Mouse (Mus musculus) thymus, adult 2 months (tissue): ENCODE measurements around the gene Limd2. TPM values are rescaled to one million over a fixed set of nuclear protein-coding genes. Genes with fewer than 3 reads are reported as not detected.

Source experiments
- DNase-seq: peaks from one replicate; pipeline ENCODE4 v3.0.0; 2021
- H3K27ac ChIP-seq: fragments of 200-500 bp; 2 replicates; pipeline ENCODE4 v1.5.1; 2012; ENCODE audit warnings: low read length, control low read depth; ENCODE audit not compliant: control insufficient read depth, insufficient read depth
- H3K27me3 ChIP-seq: fragments of 200-500 bp; 2 replicates; pipeline ENCODE4 v1.6.1; 2012; ENCODE audit warnings: mild to moderate bottlenecking, low read length, moderate library complexity, mixed read lengths; ENCODE audit not compliant: control insufficient read depth, insufficient read depth
- H3K36me3 ChIP-seq: fragments of 200-500 bp; 2 replicates; pipeline ENCODE4 v1.6.1; 2012; ENCODE audit warnings: mild to moderate bottlenecking, low read length, moderate library complexity; ENCODE audit not compliant: control insufficient read depth, insufficient read depth
- H3K4me1 ChIP-seq: fragments of 200-500 bp; replicated peaks from 2 replicates; pipeline ENCODE4 v1.6.1; 2012; ENCODE audit warnings: low read length; ENCODE audit not compliant: control insufficient read depth, insufficient read depth
- H3K4me3 ChIP-seq: fragments of 200-500 bp; 2 replicates; pipeline ENCODE4 v1.5.1; 2012; ENCODE audit warnings: mild to moderate bottlenecking, low read length, control low read depth, moderate library complexity; ENCODE audit not compliant: control insufficient read depth, insufficient read depth
- CTCF ChIP-seq: fragments of 200-500 bp; IDR thresholded peaks from 2 replicates; pipeline ENCODE4 v1.5.1; 2012; ENCODE audit warnings: mild to moderate bottlenecking, control low read depth, low read length, moderate library complexity, borderline replicate concordance; ENCODE audit not compliant: control insufficient read depth, poor library complexity, insufficient read depth; ENCODE audit errors: extremely low read depth
- POLR2A ChIP-seq: fragments of 200-500 bp; IDR thresholded peaks from 2 replicates; pipeline ENCODE4 v1.6.1; 2012; ENCODE audit warnings: mild to moderate bottlenecking, low read length, control low read depth, moderate library complexity; ENCODE audit not compliant: control insufficient read depth, poor library complexity, insufficient read depth; ENCODE audit errors: extremely low read depth
- WGBS: fragments of 180-500 bp; shearing (Covaris S2); methylation state at CpG from one replicate; pipeline ENCODE4 v1.1.7; 2018; 5-methylcytosine and 5-hydroxymethylcytosine counted together
- polyA plus RNA-seq: library from polyadenylated mRNA; depleted of rRNA; stranded (reverse); fragments of >200 nt; gene quantifications from 2 replicates; pipeline ENCODE4 v1.2.3, GENCODE M21; 2012

Gene Limd2
- polyA plus RNA-seq, 1 experiment: 594 TPM

DNA sequence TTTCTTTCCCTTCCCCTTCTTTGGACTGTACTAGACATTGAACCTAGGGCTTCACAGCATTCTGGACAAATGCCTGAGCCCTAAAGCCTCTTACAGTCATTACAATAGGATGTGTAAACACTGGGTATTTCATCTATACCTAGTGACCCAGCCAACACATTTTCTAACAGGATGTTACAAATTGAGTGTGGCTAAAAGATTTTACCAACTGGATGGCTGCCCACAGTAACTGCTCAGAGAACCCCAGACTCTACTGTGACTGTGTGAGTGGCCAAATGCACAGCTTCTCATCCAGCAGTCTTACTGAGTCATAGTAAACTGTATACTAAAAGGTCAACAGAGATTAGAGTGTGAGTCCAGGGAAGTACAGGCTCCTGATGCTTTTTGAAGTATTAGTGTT is 34.7 kb upstream of the Limd2 start:
- DNase-seq: no peak
- peaks cover 8% of the 10 kb centered on the region for H3K4me1 ChIP-seq
- no peak overlapping the region for H3K27ac ChIP-seq
- no peak for TF ChIP-seq CTCF
- no peak for TF ChIP-seq POLR2A
- 0 out of 2 replicates have a peak, but pooled peaks cover 3% of the 10 kb centered on the region for H3K36me3 ChIP-seq
- H3K27me3 ChIP-seq: no peaks in the 10 kb centered on the region
- H3K4me3 ChIP-seq: no peak overlapping the region

DNA sequence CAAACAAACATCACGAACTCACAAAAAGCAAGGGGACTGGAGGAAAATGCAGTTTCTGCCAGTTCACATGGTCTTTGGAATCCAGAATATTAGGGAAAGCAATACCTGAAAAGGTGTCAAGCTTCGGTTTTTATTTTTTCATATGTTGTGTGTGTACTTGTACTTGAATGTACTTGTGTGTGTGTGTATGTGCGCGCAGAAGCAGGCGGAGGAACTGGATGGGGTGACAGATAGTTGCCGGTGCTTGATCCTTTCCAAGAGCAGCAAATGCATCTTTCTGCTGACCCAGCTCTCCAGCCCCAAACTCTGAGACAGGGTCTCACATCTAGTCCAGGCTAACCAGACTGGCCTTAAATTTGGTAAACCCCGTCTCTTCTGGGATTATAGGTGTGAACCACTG is 34.2 kb upstream of the Limd2 start:
- no peaks in the 10 kb centered on the region for H3K27me3 ChIP-seq
- no peak overlapping the region for H3K4me3 ChIP-seq
- no peak for TF ChIP-seq POLR2A
- TF ChIP-seq CTCF: no peak
- no peak for DNase-seq
- WGBS: 91% methylated on average over 7 of the region's 7 CpGs
- H3K36me3 ChIP-seq: 0 out of 2 replicates have a peak, but pooled peaks cover 3% of the 10 kb centered on the region
- peaks cover 7% of the 10 kb centered on the region for H3K4me1 ChIP-seq
- no peak overlapping the region for H3K27ac ChIP-seq

DNA sequence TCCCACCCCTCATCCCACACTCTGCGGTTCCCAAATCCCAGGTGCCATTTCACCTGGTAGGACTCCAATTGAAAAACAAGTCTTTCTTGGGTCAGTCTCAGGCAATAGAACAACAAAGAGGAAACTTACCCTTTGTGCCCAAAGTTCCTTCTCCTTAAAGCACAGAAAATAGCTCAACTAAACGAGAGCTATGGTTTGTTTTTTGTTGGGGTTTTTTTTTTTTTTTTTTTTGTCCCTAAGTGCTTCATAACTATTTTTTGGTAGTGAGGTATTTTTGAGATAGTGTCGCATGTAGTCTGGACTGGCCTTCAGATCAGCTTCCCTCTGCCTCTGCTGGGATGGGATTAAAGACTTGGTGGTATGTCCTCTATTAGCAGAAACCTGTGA is 33.5 kb upstream of the Limd2 start:
- Histone ChIP-seq H3K27me3 (no peaks in the 10 kb centered on the region), H3K4me3 (peak overlapping the region; percentile 56), H3K27ac (peak overlapping the region; percentile 83), H3K36me3 (0 out of 2 replicates have a peak, but pooled peaks cover 3% of the 10 kb centered on the region), H3K4me1 (peaks cover 6% of the 10 kb centered on the region)
- DNase-seq: no peak
- 27% methylated on average over 3 of the region's 3 CpGs for WGBS
- TF ChIP-seq POLR2A (no peak), CTCF (no peak)

DNA sequence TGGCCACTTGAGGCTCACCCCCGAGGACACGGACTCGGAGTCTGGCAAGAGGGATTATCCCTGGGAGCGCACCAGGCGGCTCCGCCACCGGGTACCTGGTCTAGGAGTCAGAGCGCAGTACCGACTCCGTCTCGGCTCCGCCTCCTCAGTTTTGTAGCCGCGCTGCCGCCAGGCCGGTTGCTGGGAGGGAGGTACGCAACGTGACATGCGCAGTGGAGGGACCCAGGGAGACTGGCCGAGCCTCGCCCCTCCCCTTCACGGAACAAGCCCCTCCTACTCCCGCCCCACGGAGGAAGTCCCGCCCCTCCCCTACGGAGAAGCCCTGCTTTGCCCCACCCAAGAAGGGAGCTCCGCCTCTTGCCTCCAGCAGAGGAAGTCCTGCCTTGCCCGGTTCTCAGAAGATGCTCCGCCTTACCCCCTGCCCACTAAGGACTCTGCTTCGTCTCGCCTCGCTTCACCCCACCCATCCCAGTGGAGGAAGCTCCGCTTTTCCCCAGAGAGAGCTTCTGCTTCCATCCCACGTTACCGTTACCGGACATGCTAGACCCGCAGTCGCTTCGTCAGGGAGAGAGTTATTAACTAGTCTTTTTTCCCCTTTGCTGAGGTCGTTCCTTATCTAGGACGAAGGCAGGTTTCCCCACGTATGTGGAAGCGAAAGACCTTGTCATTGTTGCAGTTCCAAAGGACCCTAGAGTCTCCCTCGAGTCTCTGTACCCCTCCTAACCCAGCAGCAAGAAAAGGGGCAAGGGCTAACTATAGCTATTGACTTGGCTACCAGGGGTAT is 32.9 kb upstream of the Limd2 start:
- peak; percentile 97 for DNase-seq
- TF ChIP-seq POLR2A: peak; percentile 83; the same call in 1 of the 2 replicates
- no peak; the same call in 1 of the 2 replicates for TF ChIP-seq CTCF
- Histone ChIP-seq H3K27me3 (no peaks in the 10 kb centered on the region), H3K4me3 (peak overlapping the region; percentile 86), H3K4me1 (peaks cover 6% of the 10 kb centered on the region), H3K36me3 (0 out of 2 replicates have a peak, but pooled peaks cover 3% of the 10 kb centered on the region), H3K27ac (peak overlapping the region; percentile 83)
- WGBS: under 1% methylated on average over 44 of the region's 44 CpGs

DNA sequence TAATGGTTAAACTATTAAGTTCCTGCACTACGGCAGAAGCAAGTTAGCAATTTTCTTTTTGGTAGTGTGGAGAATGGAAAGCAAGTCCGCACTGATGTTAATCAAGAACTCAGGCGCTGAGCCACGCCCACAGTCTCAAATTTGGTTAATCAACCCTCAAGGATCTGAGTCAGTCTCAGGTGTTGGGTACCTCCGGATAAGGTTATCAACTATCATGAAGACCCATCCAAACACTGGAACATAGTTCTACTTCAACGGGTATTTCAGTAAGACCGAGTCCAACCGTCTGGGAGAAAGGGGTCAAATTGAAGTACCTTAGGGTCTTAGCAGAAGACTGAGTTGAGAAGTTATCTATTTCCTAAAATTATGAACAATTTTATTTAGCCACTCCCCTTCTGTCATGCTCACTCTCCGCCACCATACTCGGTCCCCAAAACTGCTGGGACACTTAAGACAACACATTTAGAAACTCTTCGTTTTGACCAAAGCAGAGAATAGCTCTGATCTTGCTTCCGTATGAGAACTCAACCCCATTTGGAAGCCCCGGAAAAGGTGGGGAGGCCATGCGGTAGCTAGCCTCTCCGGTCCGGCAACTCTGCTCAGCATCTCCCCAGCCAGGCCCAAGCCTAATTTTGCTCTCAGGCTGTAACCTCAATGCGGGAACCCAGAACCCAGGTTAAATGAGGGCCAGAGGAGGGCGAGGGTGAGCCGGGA is 32.2 kb upstream of the Limd2 start:
- TF ChIP-seq CTCF (no peak), POLR2A (no peak)
- Histone ChIP-seq H3K4me1 (peaks cover 3% of the 10 kb centered on the region), H3K36me3 (0 out of 2 replicates have a peak, but pooled peaks cover under 1% of the 10 kb centered on the region), H3K4me3 (peak overlapping the region; percentile 86), H3K27me3 (no peaks in the 10 kb centered on the region), H3K27ac (peak overlapping the region; percentile 60)
- WGBS: 6% methylated on average over 19 of the region's 19 CpGs
- no peak for DNase-seq

DNA sequence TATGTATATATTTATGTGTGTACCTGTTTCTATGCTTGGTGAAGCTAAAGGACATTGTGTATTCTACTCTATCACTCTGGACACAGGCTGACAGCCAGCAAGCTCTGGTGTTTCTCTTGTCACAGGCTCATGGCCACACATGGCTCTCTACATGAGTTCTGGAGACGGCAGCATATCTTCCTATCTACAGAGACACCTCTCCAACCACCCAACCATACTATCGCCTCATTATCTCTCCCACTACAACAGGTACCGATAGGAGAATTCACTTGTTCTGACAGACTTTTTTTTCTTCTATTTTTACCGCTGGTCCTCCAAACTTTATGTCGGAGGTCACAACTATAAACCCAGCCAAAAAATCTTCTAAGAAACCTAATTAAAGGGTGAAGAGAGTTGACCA is 31.6 kb upstream of the Limd2 start:
- H3K36me3 ChIP-seq: no peaks in the 10 kb centered on the region
- WGBS: 86% methylated on average over 5 of the region's 5 CpGs
- TF ChIP-seq POLR2A: no peak
- TF ChIP-seq CTCF: no peak
- no peak overlapping the region for H3K27ac ChIP-seq
- no peak overlapping the region for H3K4me3 ChIP-seq
- DNase-seq: no peak
- peaks cover 3% of the 10 kb centered on the region for H3K4me1 ChIP-seq
- H3K27me3 ChIP-seq: no peaks in the 10 kb centered on the region
